Comparison of ENCODE assay signal across 14 mouse cellular contexts in genomic region chr5:141017927-141018700, GRCm38 (mm10). TPM values are rescaled to one million over a fixed set of nuclear protein-coding genes. Genes with fewer than 3 reads are reported as not detected.
A peak's percentile ranks its signal among the peaks of the same experiment; 100 is the strongest.
DNase-seq lines count a peak whose midpoint lies in the region; ATAC-seq lines count a peak whose summit lies in the region.
"Had no signal": no experiment of that assay in that cellular context is flagged by ENCODE, and none has a peak within 500 bp of the region (broad histone marks: within the 10 kb centered on the region; RNA-seq: fewer than 3 reads in every experiment).

No protein-coding gene starts in this region.

- no peak overlapping the region for H3K9ac ChIP-seq in heart, embryonic 11.5 days (ENCODE audit: low read depth, low read length)
- H3K9ac ChIP-seq: heart, embryonic 13.5 days; hindbrain, embryonic 13.5 days had no signal

- no peak overlapping the region for H3K4me3 ChIP-seq in heart, embryonic 11.5 days (ENCODE audit: low read depth, low read length)
- H3K4me3 ChIP-seq in macrophage (ENCODE audit: inconsistent target): no peak overlapping the region
- H3K4me3 ChIP-seq: embryonic facial prominence, embryonic 10.5 days; heart, embryonic 13.5 days; hindbrain, embryonic 13.5 days had no signal

- H3K27ac ChIP-seq in heart, embryonic 11.5 days (ENCODE audit: low read depth, low read length): no peak overlapping the region
- H3K27ac ChIP-seq in macrophage: peak overlapping the region; percentile 75
- H3K27ac ChIP-seq: embryonic facial prominence, embryonic 10.5 days; heart, embryonic 13.5 days; hindbrain, embryonic 13.5 days had no signal

- ATAC-seq in heart, embryonic 11.5 days (replicated peaks; ENCODE audit: insufficient number of reproducible peaks, low FRiP score, low TSS enrichment): no peak

- 70% methylated on average over 2 of the region's 2 CpGs for WGBS in heart, embryonic 11.5 days (ENCODE audit: insufficient replicate concordance)
- WGBS in macrophage (ENCODE audit: missing documents): no CpG with 5 or more reads among the region's 2 CpGs

- peaks cover 7% of the 10 kb centered on the region for H3K9me3 ChIP-seq in heart, embryonic 11.5 days (replicated peaks; ENCODE audit: control insufficient read depth, low read length)

- H3K79me2 ChIP-seq in macrophage (ENCODE audit: inconsistent target): no peaks in the 10 kb centered on the region

- no peaks in the 10 kb centered on the region for H3K27me3 ChIP-seq in heart, embryonic 11.5 days (ENCODE audit: control insufficient read depth, insufficient read depth, low read length)
- H3K27me3 ChIP-seq: heart, embryonic 13.5 days; hindbrain, embryonic 13.5 days had no signal

- peak; percentile 90 for DNase-seq in heart, adult 11 months
- DNase-seq in T-cell, adult 2 months (ENCODE audit: low spot score): peak; percentile 69
- DNase-seq in thymus, postnatal 0 days (ENCODE audit: low spot score): peak; percentile 75
- DNase-seq in kidney, postnatal 4 days: no peak
- no peak for DNase-seq in cerebellum, postnatal 4 days (ENCODE audit: low spot score in 2 of 2)
- no peak for DNase-seq in yolk sac, embryonic 10.5 days (ENCODE audit: low spot score)
- DNase-seq: cerebellum, adult 18-20 months; lung, postnatal 36 days had no signal

- no peaks in the 10 kb centered on the region for H3K4me1 ChIP-seq in heart, embryonic 11.5 days (ENCODE audit: control insufficient read depth, insufficient read depth, low read length)

- H3K36me3 ChIP-seq in heart, embryonic 11.5 days (ENCODE audit: control insufficient read depth, insufficient read depth, low read length): no peaks in the 10 kb centered on the region
- H3K36me3 ChIP-seq in macrophage (ENCODE audit: inconsistent target): no peaks in the 10 kb centered on the region
- H3K36me3 ChIP-seq: embryonic facial prominence, embryonic 10.5 days; heart, embryonic 13.5 days; hindbrain, embryonic 13.5 days had no signal

- no peak overlapping the region for H3K4me2 ChIP-seq in heart, embryonic 11.5 days
- H3K4me2 ChIP-seq: heart, embryonic 13.5 days; hindbrain, embryonic 13.5 days; liver, embryonic 11.5 days had no signal

RNA-seq across cellular contexts. Expression of gene Card11, which starts 17.7 kb away (rescaled TPM):
- polyA plus RNA-seq in heart, embryonic 11.5 days (2014; fragmentation: Nextera tagmentation; extraction: Ambion mirVana): 0.06 and 0.08 TPM in 2 replicates
- 10 to 100 TPM in 18 of 26 experiments, 1 to 10 TPM in 7, under 1 TPM in 1; 0.42 to 33.6 (median 12.5) TPM for total RNA-seq in macrophage (2018; cell fraction: chromatin; rRNA removed)
- total RNA-seq in macrophage (2018; cell fraction: cytosol; rRNA removed): 10 to 100 TPM in 19 of 26 experiments, 1 to 10 TPM in 7; 4.1 to 20.9 (median 11.5) TPM
- total RNA-seq in macrophage (2018; cell fraction: nucleus; rRNA removed): 10 to 100 TPM in 21 of 26 experiments, 1 to 10 TPM in 5; 3.0 to 29.3 (median 16.5) TPM
- 5.6 to 25.4 TPM (median 9.0 TPM) in 3 replicates for polyA plus RNA-seq in macrophage (2018)
- polyA plus RNA-seq in thymus, postnatal 0 days (2015; fragmentation: Nextera tagmentation; extraction: Ambion mirVana): 20.0 and 20.5 TPM in 2 replicates

Comparison
In these comparisons a context has a peak if more than half of its experiments do, and no peak if none do; other contexts are left out.
1. DNase-seq: peak in heart, adult 11 months (single experiment), T-cell, adult 2 months (single experiment) and thymus, postnatal 0 days (single experiment); none in kidney, postnatal 4 days (0 of 2), cerebellum, postnatal 4 days (0 of 2) and yolk sac, embryonic 10.5 days (single experiment).